Comparison of ENCODE assay signal across 9 mouse cellular contexts in the genomic region with DNA sequence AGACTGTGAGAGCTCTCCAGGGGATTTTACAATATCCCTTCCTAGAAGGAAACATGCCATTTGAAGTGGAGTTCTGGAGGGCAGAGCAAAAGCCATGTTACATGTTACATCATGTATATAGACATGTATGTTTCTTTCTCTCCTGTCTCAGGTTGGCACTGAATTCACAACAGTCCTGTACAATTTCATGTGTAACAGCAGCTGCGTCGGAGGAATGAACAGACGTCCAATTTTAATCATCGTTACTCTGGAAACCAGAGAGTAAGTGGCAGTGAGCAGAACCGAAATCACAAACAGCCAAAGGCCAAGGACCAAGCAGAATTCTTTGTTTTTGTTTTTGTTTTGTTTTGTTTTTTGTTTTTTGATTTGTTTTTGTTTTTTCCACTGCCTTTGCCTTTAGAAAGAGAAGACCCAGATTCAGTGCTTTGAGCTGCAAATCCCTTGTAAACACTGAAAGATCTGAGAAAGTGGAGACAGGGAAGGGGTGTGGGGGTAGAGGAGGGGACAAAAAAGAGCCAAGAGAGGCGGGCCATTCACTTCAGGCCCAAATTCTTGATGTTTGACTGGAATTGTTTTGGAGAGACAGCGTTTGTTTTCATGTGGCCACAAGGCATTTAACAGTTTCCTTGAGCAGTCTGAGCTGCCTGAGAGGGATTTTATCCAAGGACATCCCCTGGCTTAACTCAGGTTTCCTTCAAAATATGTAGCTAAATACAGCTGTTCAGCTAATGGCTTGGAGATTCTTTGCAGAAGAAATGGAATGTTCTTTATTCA.
DNase-seq lines count a peak whose midpoint lies in the region; ATAC-seq and TF ChIP-seq lines count a peak whose summit lies in the region.
"Had no signal": no experiment of that assay in that cellular context is flagged by ENCODE, and none has a peak within 500 bp of the region (broad histone marks: within the 10 kb centered on the region; RNA-seq: fewer than 3 reads in every experiment).

No protein-coding gene starts in this region.

- no peak overlapping the region for H3K9ac ChIP-seq in midbrain, embryonic 14.5 days (replicated peaks; ENCODE audit: low read length)
- H3K9ac ChIP-seq in midbrain, embryonic 11.5 days (ENCODE audit: low read length), result no peak overlapping the region
- no peak overlapping the region for H3K9ac ChIP-seq in embryonic facial prominence, embryonic 15.5 days
- H3K9ac ChIP-seq: stomach, embryonic 15.5 days had no signal

- no peak for TF ChIP-seq CTCF in cerebellum, adult 2 months (IDR thresholded peaks at IDR 0.05; ENCODE audit: borderline replicate concordance, insufficient read depth, low read depth, low read length)
- TF ChIP-seq CTCF in thymus, adult 2 months (IDR thresholded peaks at IDR 0.05; ENCODE audit: borderline replicate concordance, control insufficient read depth, extremely low read depth, insufficient read depth, low read length, poor library complexity), result no peak

- H3K9me3 ChIP-seq in midbrain, embryonic 14.5 days (ENCODE audit: control insufficient read depth, low read length), result no peaks in the 10 kb centered on the region
- no peaks in the 10 kb centered on the region for H3K9me3 ChIP-seq in midbrain, embryonic 11.5 days (ENCODE audit: control insufficient read depth, low read length)
- H3K9me3 ChIP-seq in embryonic facial prominence, embryonic 15.5 days (replicated peaks), result no peaks in the 10 kb centered on the region
- H3K9me3 ChIP-seq: stomach, embryonic 15.5 days had no signal

- H3K4me1 ChIP-seq in midbrain, embryonic 14.5 days (ENCODE audit: control insufficient read depth, insufficient read depth, low read length), result no peaks in the 10 kb centered on the region
- no peaks in the 10 kb centered on the region; the same call in 1 of the 2 replicates for H3K4me1 ChIP-seq in midbrain, embryonic 11.5 days (ENCODE audit: control insufficient read depth, insufficient read depth, low read length)
- 0 out of 2 replicates have a peak, but pooled peaks cover 14% of the 10 kb centered on the region for H3K4me1 ChIP-seq in embryonic facial prominence, embryonic 15.5 days
- no peaks in the 10 kb centered on the region for H3K4me1 ChIP-seq in cerebellum, adult 2 months (ENCODE audit: control insufficient read depth, insufficient read depth, low read length)
- no peaks in the 10 kb centered on the region for H3K4me1 ChIP-seq in thymus, adult 2 months (replicated peaks; ENCODE audit: control insufficient read depth, insufficient read depth, low read length)
- H3K4me1 ChIP-seq: stomach, embryonic 15.5 days had no signal

- WGBS in midbrain, embryonic 14.5 days, result 47% methylated on average over 7 of the region's 7 CpGs
- WGBS in midbrain, embryonic 11.5 days, result 59% methylated on average over 7 of the region's 7 CpGs
- WGBS in embryonic facial prominence, embryonic 15.5 days, result 30% methylated on average over 7 of the region's 7 CpGs
- 16% methylated on average over 7 of the region's 7 CpGs for WGBS in cerebellum, adult 2 months
- 73% methylated on average over 7 of the region's 7 CpGs for WGBS in thymus, adult 2 months

- DNase-seq in gastrocnemius, postnatal 25 days, result peak; percentile 33
- no peak for DNase-seq in gastrocnemius, postnatal 10 days
- peak; percentile 2 for DNase-seq in midbrain, embryonic 14.5 days
- DNase-seq in midbrain, embryonic 11.5 days (ENCODE audit: low spot score, missing footprints), result no peak
- peak; percentile 17 for DNase-seq in lung, postnatal 25 days (ENCODE audit: low spot score)
- DNase-seq in cerebellum, adult 2 months, result no peak
- DNase-seq in thymus, adult 2 months, result no peak

- H3K27me3 ChIP-seq in midbrain, embryonic 14.5 days (ENCODE audit: control insufficient read depth, insufficient read depth, low read length), result no peaks in the 10 kb centered on the region
- H3K27me3 ChIP-seq in midbrain, embryonic 11.5 days (ENCODE audit: control insufficient read depth, insufficient read depth, low read length), result no peaks in the 10 kb centered on the region
- no peaks in the 10 kb centered on the region for H3K27me3 ChIP-seq in embryonic facial prominence, embryonic 15.5 days
- H3K27me3 ChIP-seq in cerebellum, adult 2 months (ENCODE audit: control insufficient read depth, insufficient read depth, low read length), result no peaks in the 10 kb centered on the region
- no peaks in the 10 kb centered on the region for H3K27me3 ChIP-seq in thymus, adult 2 months (ENCODE audit: control insufficient read depth, insufficient read depth, low read length)
- H3K27me3 ChIP-seq: stomach, embryonic 15.5 days had no signal

- no peak overlapping the region for H3K27ac ChIP-seq in midbrain, embryonic 14.5 days (replicated peaks; ENCODE audit: low read depth, low read length)
- H3K27ac ChIP-seq in midbrain, embryonic 11.5 days (ENCODE audit: low read depth, low read length), result no peak overlapping the region
- peak overlapping the region; percentile 44 for H3K27ac ChIP-seq in embryonic facial prominence, embryonic 15.5 days (replicated peaks)
- no peak overlapping the region for H3K27ac ChIP-seq in cerebellum, adult 2 months (ENCODE audit: insufficient read depth, low read length)
- no peak overlapping the region for H3K27ac ChIP-seq in thymus, adult 2 months (ENCODE audit: control insufficient read depth, insufficient read depth, low read length)
- H3K27ac ChIP-seq: stomach, embryonic 15.5 days had no signal

- no peak overlapping the region for H3K4me2 ChIP-seq in midbrain, embryonic 14.5 days (ENCODE audit: low read length)
- H3K4me2 ChIP-seq in midbrain, embryonic 11.5 days, result no peak overlapping the region
- H3K4me2 ChIP-seq in embryonic facial prominence, embryonic 15.5 days (replicated peaks), result no peak overlapping the region
- H3K4me2 ChIP-seq: stomach, embryonic 15.5 days had no signal

- H3K4me3 ChIP-seq in midbrain, embryonic 14.5 days (replicated peaks; ENCODE audit: low read depth, low read length), result no peak overlapping the region
- H3K4me3 ChIP-seq in midbrain, embryonic 11.5 days (ENCODE audit: low read depth, low read length), result no peak overlapping the region
- H3K4me3 ChIP-seq in embryonic facial prominence, embryonic 15.5 days (replicated peaks), result no peak overlapping the region
- no peak overlapping the region for H3K4me3 ChIP-seq in cerebellum, adult 2 months (replicated peaks; ENCODE audit: insufficient read depth, low read depth, low read length)
- no peak overlapping the region for H3K4me3 ChIP-seq in thymus, adult 2 months (ENCODE audit: control insufficient read depth, insufficient read depth, low read length)
- H3K4me3 ChIP-seq: stomach, embryonic 15.5 days had no signal

- no peak for ATAC-seq in midbrain, embryonic 14.5 days (ENCODE audit: low FRiP score, low TSS enrichment)
- ATAC-seq in midbrain, embryonic 11.5 days (ENCODE audit: low FRiP score), result no peak
- ATAC-seq in embryonic facial prominence, embryonic 15.5 days (ENCODE audit: insufficient number of reproducible peaks, low FRiP score, low TSS enrichment, low read depth), result 0 out of 2 replicates have a peak, but pooled peaks have one; percentile 19

- H3K36me3 ChIP-seq in midbrain, embryonic 14.5 days (ENCODE audit: control insufficient read depth, insufficient read depth, low read length), result no peaks in the 10 kb centered on the region
- H3K36me3 ChIP-seq in midbrain, embryonic 11.5 days (ENCODE audit: control insufficient read depth, insufficient read depth, low read length), result no peaks in the 10 kb centered on the region
- H3K36me3 ChIP-seq in embryonic facial prominence, embryonic 15.5 days, result no peaks in the 10 kb centered on the region
- no peaks in the 10 kb centered on the region for H3K36me3 ChIP-seq in thymus, adult 2 months (ENCODE audit: control insufficient read depth, insufficient read depth, low read length)
- H3K36me3 ChIP-seq: stomach, embryonic 15.5 days had no signal

- no peak for TF ChIP-seq POLR2A in cerebellum, adult 2 months (IDR thresholded peaks at IDR 0.05; ENCODE audit: borderline replicate concordance, insufficient read depth, low read length)
- no peak for TF ChIP-seq POLR2A in thymus, adult 2 months (IDR thresholded peaks at IDR 0.05; ENCODE audit: control insufficient read depth, extremely low read depth, insufficient read depth, low read length, poor library complexity)

Comparison
In these comparisons a context has a peak if more than half of its experiments do, and no peak if none do; other contexts are left out.
1. DNase-seq: peak in gastrocnemius, postnatal 25 days (single experiment), midbrain, embryonic 14.5 days (single experiment) and lung, postnatal 25 days (single experiment); none in gastrocnemius, postnatal 10 days (single experiment), midbrain, embryonic 11.5 days (single experiment), cerebellum, adult 2 months (0 of 2) and thymus, adult 2 months (single experiment).